Mouse (Mus musculus) heart, postnatal 0 days (tissue): ENCODE measurements around the gene Sgtb.

Source experiments
- CTCF ChIP-seq: IDR thresholded peaks from 2 replicates; pipeline ENCODE4 v1.5.1; 2016; ENCODE audit warnings: antibody characterized with exemption, control low read depth, low read depth
- EP300 ChIP-seq: IDR thresholded peaks from 2 replicates; pipeline ENCODE4 v1.6.1; 2016; ENCODE audit warnings: antibody characterized with exemption, low read depth

DNA sequence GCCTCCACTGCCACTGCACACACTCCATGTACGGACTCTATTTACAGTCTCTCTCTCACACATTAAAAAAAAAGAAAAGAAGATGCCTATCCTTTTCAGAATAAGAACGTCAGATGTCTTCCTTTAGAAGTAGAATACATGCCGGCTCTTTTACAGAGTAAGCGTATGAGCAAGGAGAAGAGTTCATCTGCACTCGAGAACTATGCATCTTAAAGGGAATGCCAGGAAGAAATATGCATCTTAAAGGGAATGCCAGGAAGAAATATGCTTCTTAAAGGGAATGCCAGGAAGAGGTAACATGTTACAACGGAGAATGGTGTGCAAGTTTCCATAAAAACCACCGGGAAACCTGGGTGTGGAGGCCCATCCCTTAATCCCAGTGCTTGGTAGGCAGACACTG is 45.6 kb downstream of the Sgtb start:
- TF ChIP-seq EP300 (no peak), CTCF (no peak)
